Mouse (Mus musculus): ENCODE results near the gene Pex6.

- TF ChIP-seq MAX (IDR thresholded peaks at IDR 0.05; ENCODE audit: low read depth), result no peak
- TF ChIP-seq POLR2A (IDR thresholded peaks at IDR 0.05; ENCODE audit: insufficient read length, low read depth), result no peak
- TF ChIP-seq USF1 (IDR thresholded peaks at IDR 0.05; ENCODE audit: low read depth), result no peak
- TF ChIP-seq CEBPB (IDR thresholded peaks at IDR 0.05; ENCODE audit: insufficient read depth, poor library complexity, severe bottlenecking), result no peak
- TF ChIP-seq POLR2AphosphoS2 (IDR thresholded peaks at IDR 0.05; ENCODE audit: insufficient read length, low read depth), result no peak
Measured at GRCm38 (mm10) chr17:46750580-46750979, 39.3 kb downstream of the Pex6 start.

Measured in myocyte (in vitro differentiated cells).